Mouse (Mus musculus): ENCODE measurements around the gene Usp12.

Usp12 gene

DNA sequence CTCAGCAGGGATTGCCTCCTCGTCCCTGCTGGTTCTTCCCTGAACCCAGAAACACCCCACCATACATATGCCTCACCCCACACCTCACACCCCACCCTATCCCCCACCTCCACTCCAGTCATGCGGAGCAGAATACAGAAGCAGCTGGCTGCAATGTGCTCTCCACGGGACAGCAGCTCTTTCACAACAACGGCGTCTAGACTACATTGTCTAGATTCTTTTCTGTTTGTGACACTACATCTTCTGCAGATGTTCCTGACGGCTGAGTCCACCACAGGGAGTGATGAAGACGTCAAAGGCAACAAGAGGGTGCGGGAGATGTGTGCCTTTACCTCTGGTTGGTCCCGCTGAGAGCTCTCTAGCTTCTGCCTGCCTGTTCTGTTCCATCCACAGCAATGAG, 3.2 kb upstream of the Usp12 start:
- no peak for DNase-seq (ENCODE audit: low spot score)

DNA sequence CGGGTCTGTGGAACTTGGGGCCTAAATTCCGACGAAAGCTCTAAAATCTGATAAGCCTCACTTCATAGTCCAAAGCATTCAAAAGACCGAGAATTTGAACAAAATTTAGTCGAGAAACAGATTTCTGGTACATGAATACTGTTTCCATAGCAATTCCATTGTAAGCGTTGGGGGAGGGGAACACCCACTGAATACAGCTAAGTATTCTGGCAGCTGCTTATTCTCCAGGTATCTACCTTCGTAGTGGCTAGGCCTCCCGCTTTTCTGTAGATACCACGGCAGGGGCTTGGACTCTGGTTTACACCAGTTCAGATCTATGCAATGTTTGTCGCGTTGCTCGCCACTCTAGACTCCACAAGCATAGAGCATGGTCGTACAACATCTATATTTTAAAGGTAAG, 922 bp upstream of the Usp12 start:
- no peak for DNase-seq (ENCODE audit: low spot score)

DNA sequence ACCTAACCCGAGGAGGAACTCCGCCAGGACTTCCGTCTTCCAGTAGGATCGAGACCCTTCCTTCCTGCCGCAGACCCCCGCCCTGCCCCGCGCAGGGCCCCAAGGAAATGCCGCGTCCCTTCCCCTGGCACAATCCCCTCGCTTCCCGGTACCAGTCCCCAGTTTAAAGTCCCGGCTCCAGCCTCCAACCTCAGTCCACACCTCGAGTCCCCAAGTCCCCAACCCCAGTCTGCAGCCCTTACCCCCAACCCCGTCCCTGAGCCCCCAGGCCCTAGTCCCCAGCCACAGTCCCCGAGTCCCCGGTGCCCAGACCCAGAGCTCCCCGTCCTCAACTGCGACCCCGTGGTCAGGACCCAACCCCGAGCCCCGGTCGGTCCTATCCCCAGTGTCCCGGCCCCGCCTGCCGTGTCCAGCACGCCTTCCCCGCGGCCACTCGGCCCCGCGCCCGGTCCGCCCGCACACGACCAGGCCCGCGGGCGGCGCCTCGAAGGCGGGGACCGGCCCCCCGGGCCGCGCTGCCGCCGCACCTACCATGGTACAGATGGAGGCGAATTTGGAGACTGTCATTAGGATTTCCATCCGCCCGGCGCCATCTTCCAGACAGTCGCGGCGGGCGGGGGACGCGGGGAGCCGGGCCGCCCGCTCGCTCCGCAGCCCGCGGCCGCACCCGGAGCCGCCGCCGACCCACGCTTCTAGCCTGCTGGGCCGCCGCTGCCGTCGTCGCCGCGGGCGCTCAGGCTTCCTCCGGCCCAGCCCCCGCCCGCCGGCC, 538 bp downstream of the Usp12 start:
- DNase-seq (ENCODE audit: low spot score), result no peak

DNA sequence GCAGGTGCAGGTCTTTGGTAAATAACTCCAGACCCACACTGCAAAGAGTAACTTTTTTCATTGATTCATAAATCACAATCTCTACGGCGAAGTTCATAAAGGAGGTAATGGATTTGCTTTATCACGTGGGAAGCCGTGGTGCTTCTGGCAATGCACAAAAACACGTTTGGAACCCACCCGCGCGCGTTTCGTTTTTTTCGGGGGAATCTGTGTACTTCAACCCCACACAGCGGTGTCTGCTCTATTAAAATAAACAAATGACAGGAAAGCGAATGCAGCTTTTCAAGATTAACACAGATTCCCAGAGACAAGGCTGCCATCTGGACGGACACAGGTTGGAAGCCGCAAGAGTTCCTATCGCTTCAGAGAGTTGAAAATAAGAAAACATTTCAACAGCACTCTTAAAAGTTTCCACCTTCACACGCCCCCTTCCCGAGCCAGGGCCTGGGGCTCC, 1.1 kb downstream of the Usp12 start:
- no peak for DNase-seq (ENCODE audit: low spot score)

DNA sequence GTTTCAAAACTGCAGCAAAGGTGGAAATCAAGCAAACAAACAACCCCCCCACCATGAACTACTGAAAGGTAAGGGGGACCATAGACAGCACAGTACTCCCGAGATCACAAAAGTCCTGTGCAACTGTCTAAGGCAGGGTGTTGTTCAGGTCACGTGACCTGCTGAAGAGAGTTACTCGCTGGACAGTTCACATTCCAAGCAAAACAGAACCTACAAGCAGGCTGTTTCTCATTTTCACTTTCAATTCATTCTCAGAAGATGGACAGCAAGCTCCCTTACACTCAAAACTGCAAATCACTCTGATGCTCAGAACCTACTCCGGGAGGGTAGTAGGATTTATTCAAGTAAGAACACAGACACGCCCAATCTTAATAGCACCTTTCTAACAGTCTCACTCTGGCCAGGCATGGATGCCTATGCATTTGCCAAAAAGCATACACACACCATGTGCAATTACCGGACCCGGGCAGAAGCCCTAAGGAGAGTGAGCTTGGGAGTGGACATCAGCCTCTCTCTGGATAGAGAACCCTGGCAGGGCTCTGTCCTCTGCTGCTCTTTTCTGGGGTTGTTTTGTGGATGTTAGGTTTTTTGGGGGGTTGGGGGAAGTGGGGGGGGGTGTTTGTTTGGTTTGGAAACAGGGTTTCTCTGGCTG, 2.5 kb downstream of the Usp12 start:
- no peak for DNase-seq (ENCODE audit: low spot score)

DNA sequence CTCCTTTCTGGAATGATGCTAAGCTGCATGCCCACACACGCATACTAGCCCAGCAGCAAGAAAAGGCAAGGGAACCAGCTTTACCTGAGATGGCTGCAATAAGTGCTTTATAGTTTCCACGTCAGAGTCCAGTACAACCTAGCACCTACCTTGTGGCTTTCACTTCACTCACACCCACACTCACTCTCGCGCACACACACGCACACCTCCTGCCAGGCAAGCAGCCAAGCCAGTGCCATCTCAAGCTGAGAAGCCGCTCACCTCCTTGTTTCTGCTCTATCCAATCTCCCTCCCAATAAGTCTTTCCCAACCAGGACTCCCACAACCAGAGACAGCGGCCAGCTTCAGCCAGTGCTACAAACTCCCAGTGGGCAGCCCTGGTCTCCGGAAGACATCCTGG, 3.9 kb downstream of the Usp12 start:
- no peak for DNase-seq (ENCODE audit: low spot score)

DNA sequence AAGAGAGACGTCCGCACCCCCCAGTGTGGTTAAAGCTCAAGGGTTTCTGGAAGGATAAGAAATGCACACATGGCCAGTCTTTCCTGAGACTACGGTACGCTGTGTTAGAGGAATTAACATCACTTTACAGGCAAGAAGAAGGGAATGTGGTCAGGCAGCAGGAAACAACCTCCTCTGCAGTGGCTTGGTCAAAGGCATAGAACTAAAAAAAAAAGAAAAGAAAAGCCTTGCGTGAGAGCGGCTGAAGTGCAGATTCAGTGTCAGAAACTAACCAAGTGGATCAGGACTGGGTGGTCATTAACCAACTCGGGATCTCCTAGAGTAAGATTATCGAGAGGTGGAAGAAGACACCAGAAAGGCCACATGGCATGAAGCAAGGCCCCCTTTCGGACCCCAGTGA, 5.4 kb downstream of the Usp12 start:
- no peak for DNase-seq (ENCODE audit: low spot score)

DNA sequence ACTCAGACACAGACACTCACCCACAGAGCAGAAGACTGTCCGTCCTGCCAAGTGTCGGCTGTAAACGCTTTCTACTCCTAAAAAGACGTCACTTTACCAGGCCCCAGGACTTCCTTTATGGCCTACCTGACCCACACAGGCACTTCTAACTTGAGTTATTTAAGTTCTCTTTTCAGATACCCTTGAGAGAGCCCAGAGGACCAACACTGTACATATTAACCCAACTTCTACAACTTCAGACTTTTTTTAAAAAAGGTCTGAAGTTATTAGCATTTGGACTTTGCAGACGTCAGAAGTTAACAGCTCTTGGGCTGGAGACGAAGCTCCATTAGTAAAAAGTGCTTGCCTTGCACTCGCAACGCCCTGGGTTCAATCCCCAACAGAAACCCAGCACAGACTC, 8.7 kb downstream of the Usp12 start:
- no peak for DNase-seq (ENCODE audit: low spot score)

DNA sequence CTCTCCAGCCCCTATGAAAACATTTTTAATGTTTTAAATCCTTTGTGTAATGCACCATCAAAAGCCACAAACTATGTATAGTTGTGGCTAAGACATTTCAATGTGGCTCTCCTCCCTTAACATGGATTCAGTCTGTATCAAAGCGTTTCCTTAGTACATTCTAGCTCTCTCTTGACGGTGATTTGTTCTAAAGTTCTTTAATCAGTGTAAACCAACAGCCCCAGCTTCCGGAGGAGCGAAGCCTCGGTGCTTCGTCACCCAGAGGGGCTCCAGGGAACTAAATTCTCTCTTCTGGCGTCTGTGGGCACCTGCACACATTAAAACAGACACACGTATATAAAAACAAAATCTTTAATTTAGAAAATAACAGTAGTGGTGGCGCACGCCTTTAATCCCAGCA, 10.9 kb downstream of the Usp12 start:
- DNase-seq (ENCODE audit: low spot score), result no peak

DNA sequence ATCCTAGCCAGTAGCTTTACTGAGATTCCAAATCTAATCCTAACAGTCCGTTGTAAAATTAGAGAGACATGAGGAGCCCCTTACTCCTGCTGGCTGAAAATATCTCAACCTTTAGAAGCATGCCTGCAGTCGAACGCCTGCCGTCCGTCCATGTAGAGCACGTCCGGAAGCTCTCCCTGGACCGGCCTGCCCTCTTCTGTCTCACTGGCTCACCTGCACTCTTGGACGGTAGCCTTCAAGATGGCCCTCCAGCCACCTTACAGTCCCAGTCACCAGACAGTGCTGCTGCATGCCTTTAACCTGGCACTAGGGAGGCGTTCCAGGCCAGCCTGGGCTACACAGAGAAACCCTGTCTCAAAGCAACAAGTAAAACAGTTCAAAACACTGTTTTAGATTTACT, 11.5 kb downstream of the Usp12 start:
- no peak for DNase-seq (ENCODE audit: low spot score)

DNA sequence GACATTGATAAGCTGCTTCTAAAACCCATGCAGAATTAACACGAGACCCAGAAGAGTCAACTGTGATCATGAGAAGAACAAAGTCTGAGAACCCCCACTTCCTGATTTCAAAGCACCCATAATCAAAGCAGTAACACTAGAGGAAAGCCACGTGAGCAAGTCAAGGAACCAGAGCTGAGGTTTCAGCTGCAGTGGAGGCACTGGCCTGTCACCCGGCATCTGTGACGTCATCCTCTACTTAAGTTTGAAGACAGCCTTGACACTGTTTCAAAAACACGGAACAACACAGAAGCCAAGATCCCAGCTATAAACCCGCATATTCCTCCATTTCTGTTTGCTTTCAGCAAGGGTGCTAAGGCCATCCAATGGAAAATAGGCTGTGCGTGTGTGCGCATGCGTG, 13.1 kb downstream of the Usp12 start:
- DNase-seq (ENCODE audit: low spot score), result no peak

DNA sequence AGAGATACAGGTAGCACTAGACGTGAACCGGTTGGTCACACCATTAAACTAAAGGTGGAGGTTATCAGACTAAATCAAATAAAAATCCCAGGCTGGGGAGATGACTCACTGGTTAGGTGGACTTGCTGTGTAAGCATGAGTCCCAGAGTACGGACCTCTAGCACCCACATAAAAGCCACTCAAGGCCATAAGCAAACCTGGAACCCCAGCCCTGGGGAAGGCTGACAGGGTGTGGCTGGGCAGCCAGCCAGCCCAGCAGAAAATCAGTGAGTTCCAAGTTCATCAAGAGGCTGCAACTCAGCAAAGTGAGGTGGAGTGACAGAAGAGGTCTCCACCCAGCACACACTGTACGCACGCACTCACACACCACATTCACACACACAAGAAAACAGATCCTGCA, 14.9 kb downstream of the Usp12 start:
- DNase-seq (ENCODE audit: low spot score), result no peak

DNA sequence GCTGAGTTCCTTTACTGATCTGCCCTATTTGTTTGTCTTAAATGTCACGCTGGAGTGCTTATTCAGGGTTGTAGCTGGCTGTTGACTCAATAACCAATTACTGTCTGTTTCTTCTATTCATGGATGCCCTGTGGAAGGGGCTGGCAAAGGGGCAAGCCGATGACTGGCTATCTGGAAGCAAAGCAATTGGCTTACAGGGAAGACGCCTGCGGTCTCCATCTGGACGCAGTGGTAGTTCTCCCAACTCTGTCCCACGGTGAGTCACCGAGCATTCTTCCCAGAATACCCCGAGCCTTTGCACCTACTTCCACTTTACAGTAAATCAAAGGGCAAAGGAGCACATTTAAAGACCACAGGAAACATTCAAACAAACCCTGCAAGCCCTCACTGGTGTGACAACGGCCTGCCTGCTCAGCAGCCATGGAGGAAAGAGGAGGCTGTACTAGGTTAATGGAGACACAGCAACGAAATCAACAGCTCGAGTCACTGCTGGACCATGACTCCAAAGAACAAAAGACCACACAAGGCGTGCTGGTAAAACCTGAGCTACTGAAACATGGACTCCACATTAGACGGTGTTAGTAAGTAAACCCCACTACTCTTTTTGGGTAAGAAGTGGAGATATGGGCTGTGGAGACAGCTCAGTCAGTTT, 17.7 kb downstream of the Usp12 start:
- no peak for DNase-seq (ENCODE audit: low spot score)

DNA sequence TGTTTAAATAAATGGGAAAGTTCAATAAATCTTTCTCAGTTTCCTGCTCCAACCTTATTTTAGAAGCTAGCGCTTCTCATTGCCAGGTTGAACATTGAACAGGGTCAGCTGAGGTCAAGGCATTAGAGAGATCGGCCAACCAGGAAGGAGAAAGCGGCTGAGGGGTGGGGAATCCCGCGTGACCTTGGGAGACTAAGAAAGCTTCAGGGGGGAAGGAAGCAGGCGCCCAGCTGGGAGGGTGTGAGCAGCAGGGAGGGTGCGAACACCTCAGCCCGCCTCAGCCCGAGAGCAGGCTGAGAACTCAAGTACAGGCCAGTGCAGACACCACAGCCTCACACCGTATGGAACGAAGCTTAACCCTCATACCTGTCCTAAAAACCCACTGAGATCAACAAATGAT, 22.8 kb downstream of the Usp12 start:
- DNase-seq (ENCODE audit: low spot score), result no peak

DNA sequence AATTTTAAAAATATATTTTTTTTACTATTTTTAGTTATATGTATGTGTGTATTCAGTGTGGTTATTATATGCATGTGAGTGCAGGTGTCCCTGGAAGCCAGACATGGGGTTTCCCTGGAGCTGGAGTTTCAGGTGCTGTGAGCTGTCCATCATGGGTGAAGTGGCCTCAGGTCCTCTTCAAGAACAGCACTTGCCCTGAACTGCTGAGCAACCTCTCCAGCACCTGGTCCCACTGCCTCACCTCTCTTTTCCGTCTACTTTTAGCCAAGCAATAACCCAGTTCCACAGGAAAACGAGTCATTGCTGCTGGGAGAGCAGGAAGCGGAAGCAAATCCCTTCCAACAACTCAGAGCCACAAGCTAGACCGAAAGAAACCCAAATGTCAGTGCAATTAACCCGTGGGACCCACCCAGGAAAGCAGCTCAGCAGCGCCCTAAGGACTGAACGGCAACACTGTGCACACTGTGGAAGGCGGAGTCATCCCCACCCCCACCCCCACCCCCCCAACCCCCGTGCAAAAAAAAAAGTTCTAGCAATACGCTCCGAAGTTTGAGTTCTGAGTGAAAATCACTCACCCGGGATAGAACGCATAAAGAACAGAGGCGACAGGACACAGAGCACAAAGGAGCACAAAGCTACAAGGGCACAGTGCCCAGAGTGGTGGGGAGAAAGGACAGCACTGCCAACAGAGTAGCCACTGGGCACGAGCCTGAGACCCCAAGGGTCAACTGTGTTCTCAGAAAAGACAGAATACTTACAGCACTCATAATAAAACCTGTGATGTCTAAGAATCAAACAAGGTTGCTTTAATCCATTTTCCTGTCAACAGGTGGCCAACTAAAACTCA, 24.6 kb downstream of the Usp12 start:
- DNase-seq (ENCODE audit: low spot score), result no peak

DNA sequence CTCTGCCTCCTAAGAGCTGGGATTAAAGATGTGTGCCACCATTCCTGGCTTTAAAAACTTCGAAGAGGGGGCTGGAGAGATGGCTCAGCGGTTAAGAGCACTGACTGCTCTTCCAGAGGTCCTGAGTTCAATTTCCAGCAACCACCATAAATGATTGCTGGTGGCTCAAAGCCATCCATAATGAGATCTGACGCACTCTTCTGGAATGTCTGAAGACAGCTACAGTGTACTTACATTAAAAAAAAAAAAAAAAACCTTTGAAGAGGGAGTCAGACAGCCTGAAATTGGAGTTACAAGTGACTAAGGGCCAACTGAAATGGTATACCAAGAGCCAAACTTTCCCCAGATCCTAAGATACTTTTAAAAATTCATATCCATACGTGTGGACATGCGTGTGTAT, 29.0 kb downstream of the Usp12 start:
- DNase-seq (ENCODE audit: low spot score), result no peak

DNA sequence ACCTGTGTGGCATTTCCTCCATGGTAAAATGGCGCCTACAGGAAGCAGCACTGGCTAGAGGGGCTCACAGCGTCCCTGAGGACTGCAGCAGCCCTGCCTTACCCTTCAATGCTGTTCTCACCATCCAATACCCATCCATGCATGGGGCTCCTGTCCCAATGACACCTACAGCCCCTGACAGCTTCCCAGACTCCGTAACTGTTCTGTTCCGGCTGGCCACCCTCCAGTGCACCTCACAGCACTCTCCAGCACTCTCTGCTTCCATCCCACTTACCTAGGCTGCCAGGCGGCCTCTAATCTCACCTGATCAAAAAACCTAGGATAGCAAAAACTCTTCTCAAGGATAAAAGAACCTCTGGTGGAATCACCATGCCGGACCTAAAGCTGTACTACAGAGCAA, 35.6 kb downstream of the Usp12 start:
- DNase-seq (ENCODE audit: low spot score), result no peak

DNA sequence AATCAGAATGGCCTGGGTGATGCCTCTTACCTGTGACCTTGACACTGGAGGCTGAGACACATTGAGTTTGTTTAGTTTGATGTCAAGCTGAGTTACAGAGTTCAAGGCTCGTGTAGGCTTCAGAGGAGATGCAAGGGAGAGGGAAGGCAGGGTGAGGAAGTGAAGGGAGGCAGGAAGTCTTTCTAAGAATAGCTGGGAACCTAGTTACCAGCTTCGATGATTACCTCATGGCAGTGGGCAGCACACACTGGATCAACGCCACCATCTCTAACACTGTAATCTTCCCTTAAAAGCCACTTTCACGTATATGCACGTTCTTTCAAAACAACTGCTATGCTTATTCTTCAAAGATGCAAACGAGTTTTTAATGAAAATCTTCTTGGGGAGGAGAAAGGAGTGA, 36.9 kb downstream of the Usp12 start:
- no peak for DNase-seq (ENCODE audit: low spot score)

DNA sequence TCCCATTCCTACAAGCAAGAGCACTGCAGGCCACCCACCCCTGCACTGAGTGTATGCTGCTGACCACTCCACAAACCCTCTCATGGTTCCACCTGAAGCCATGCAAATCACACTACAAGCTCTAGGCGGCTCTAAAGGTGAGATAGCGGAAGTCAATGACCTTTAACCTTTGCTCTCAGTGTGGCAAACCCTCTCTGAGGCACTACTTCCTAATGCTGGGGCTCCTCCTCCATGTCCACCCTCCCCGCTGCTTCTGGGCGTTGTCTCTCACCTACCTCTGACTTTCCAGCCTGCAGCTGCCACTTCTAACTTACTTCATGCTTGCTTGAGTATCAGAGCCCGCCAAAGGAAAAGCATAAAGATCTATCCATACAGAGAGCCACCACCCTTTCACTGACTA, 37.5 kb downstream of the Usp12 start:
- no peak for DNase-seq (ENCODE audit: low spot score)

DNA sequence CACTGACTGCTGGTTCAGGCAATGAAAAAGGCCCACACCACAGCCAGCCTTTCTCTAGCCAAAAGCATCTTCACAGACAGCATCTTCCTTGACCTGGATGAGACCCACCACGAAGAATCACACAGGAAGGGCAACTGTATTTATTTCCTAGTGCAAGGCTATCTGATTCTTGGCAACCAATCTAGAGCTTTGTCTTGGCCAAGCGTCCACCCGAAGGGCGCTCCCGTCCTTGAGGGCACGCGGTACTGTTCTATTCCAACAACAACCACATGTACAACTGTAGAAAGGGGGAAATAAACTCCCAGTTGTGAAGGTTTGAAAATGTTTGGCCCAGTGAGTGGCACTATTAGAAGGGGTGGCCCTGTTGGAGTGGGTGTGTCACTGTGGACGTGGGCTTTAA, 41.6 kb downstream of the Usp12 start:
- DNase-seq (ENCODE audit: low spot score), result no peak

DNA sequence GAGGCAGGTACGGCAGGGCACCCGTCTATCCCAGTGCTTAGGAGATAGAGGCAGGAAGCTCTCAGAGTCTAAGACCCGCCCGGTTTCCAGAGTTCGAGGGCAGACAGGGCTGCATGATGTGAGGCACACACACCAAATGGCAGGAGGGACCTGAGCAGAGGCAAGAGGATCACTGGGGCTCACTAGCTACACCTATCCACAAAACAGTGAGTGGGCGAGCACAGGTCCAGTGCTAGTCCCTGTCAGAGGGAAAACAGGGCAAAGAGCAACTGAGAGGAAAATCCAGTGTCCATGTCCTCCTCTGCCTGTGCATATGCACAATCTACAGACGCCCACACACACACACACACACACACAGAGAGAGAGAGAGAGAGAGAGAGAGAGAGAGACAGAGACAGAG, 43.8 kb downstream of the Usp12 start:
- no peak for DNase-seq (ENCODE audit: low spot score)

DNA sequence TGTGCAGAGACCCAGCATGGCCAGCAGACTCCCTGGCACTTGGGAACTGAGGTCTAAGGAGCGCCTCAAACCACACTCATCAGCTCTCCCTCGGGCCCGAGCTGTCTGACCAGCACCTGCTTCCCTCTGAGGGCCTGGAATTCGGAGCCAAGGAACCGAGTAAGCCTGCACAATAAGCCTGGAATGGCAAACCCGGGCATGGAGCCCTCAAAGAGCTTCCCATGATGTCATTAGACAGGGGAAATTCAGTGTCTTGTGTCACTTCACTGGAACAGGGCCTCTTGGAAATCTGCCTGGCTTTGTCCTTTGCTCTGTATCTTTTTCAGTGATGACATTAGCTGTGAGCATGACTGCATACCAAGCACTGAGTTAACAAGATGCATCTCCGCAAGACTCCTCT, 44.5 kb downstream of the Usp12 start:
- DNase-seq (ENCODE audit: low spot score), result no peak

DNA sequence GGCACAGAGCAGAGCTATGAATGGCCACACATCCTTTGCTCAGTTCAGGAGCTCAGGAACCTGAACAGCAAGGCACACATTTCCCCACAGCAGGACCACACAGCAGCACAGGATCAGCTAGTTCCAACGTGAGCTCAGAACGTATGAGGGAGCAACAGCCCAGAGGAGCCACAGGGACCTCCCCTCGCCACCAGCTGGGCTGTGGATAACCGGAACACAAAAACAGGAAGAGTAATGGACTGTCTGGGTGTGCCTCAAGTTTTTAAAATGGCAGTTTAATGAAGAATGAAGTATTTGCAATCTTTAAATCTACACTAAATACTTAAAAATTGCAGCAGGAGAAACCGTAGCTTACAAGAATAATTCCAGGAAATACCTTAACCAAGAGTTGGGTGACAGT, 44.9 kb downstream of the Usp12 start:
- DNase-seq (ENCODE audit: low spot score), result no peak

Data from left cerebral cortex, adult 11 months (tissue).